Mouse (Mus musculus) ovary, postnatal 14 days (tissue): ENCODE measurements around the gene Olfr1502.
"Not testable (repeated sequence)": the region's sequence is repeated elsewhere in the genome, so short reads cannot be mapped to it uniquely, and the experiment has no call there.

Experiments
- DNase-seq: peaks from one replicate; pipeline ENCODE4 v3.0.0; 2022; ENCODE audit warnings: low spot score

Olfr1502 gene

DNA sequence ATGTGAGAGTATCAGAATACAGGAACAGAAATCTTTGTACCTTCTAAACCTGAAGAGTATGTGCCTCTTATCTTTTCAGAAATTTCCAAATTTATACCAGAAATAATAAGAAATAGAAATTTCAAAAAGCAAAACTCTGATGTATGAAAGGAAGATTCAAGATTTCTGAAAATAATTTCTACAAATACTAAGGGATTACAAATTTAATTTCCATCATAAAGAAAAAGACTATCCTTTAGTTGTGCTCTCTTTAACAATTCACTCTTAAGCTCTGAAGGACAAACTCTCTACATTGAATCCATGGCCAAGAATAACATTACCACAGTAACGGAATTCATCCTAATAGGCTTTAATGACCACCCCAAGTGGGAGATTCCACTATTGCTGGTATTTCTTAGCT is at the start of gene Olfr1502:
TSS of gene Olfr1502 (plus strand) at position 301 of the 400 bp plus-strand sequence.
- no peak for DNase-seq

- DNase-seq, result no peak
Measured at GRCm38 (mm10) chr19:13812823-13813222, 48.8 kb upstream of the Olfr1502 start.

DNA sequence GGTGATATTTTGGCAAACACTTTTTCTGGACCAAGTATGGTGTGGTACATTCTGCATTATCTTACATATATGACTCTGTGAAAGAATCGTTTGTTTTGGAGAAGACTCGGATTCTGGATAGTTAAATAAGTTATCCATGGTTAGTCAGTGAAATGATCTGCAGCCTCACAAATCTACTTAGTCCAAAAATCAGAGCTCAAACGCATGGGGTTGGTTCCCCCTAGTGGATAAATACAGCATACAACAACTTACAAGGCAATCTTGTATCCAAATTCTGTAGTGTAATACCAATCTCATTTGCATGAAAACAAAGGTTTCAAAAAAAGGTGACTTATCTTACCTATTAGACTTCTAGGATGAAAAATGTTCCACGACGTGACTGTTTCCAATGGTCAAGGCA is 42.8 kb upstream of the Olfr1502 start:
- no peak for DNase-seq

GRCm38 (mm10) chr19:13819347-13819746 is 42.2 kb upstream of the Olfr1502 start, which contains the start of gene Olfr1499:
Gene Olfr1499, minus strand, starts transcription at chr19:13819447.
- DNase-seq, result no peak

- no peak for DNase-seq
Measured at GRCm38 (mm10) chr19:13820847-13821246, 40.7 kb upstream of the Olfr1502 start.

DNA sequence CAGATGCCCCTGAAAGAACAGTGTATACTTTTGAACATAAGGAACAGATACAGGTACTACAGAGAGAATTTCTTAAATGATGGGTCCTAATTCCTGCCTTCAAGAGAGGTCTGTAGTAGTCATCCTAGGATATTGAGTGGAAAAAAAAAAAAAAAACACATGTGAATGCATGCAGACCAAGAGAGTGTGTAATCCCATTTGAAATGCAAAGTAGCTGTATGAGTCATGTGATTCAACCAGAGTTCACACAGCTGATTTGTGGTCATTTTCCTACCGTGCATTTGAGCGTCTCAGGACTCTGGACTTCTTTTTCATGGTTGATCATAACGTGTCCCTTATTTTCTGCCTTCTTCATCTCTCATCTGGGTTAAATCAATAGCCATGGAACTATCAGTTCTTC is 33.1 kb upstream of the Olfr1502 start:
- DNase-seq, result no peak

DNA sequence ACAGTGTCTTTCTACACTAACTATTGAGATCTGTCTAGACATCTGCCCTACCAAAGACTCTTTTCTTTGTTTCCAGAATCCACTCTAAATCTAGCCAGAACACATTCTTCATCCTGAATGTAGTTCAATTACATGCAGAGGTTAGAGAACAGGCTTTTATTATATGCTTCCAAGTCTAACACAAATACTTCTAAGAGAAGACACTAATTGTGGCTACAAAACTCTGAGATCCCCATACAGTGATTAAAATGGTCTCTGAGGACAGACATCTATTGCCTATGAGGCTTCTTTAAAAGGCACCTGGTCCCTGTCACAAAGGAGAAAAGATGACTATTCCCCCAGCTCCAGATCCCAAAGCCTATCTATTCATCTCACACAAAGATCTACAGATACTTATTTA is 31.2 kb upstream of the Olfr1502 start, which contains the start of gene Olfr1500:
TSS of gene Olfr1500 (minus strand) at position 101 of the 400 bp plus-strand sequence.
- DNase-seq, result no peak

GRCm38 (mm10) chr19:13850592-13850991 is 11.0 kb upstream of the Olfr1502 start, which contains the start of gene Olfr1501:
Gene Olfr1501, minus strand, starts transcription at chr19:13850692.
- not testable (repeated sequence) for DNase-seq

GRCm38 (mm10) chr19:13897828-13898227 is 36.2 kb downstream of the Olfr1502 start, which contains the start of gene Olfr1504:
Gene Olfr1504, minus strand, starts transcription at chr19:13897928.
- DNase-seq, result no peak
